Mouse (Mus musculus): ENCODE results near the gene Srsf3.
A peak's percentile ranks its signal among the peaks of the same experiment; 100 is the strongest.
"Not testable (repeated sequence)": the region's sequence is repeated elsewhere in the genome, so short reads cannot be mapped to it uniquely, and the experiment has no call there.

Srsf3 gene

GRCm38 (mm10) chr17:29063121-29063987 is 30.9 kb downstream of the Srsf3 start:
- DNase-seq (ENCODE audit: low spot score in 2 of 2): no peak

DNA sequence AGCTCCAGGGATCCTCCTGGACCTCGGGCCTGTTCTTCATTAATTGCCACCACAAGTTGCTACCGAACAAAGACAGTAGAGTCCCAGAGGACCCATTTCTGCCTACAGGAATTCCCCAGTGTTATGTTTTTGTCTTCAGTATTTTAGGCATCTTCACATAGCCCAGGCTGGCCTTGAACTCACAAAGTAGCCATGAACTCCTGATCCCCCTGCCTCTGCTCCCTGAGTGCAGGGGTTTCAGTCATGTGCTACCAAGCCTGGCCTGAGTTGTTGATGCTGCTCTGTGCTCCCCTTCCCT is 31.5 kb downstream of the Srsf3 start:
- no peak for DNase-seq (ENCODE audit: low spot score in 2 of 2)

DNA sequence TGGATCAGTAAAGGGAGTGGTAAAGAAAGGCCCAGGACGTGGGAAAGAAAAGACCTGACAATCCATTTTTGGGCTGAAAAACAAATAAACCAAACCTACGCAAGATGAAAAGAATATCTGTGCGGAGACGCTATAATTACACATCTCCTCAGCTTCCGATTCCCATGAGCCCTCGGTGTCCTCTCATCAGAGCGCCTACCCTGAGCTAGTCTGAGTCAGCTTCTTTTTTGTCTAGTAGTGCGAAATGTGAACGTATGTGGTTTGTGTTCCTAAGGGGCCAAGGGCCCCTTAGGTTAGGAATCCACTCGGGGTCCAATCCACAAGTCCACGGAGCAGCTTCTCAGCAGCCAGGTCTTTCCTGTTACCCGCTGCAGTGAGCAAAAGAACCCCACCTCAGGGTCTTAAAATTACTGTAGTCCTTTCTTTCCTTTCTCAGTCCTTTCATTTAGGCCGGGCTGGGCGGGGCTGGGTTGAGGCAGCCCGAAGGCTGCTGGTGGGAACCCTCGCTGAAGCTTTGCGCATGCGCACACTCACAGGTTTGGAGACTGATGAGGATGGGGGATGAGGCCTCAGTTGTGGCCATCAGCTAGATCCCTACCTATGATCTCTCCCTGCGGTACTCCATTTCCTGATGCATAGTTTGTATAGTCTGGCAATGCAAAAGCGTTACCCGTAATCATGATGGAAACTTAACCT is 33.0 kb downstream of the Srsf3 start:
- no peak for DNase-seq (ENCODE audit: low spot score in 2 of 2)

GRCm38 (mm10) chr17:29065971-29066370 is 33.5 kb downstream of the Srsf3 start:
- DNase-seq (ENCODE audit: low spot score in 2 of 2): no peak

- not testable (repeated sequence) for DNase-seq (ENCODE audit: low spot score in 2 of 2)
Observed at GRCm38 (mm10) chr17:29067416-29067815, 35.0 kb downstream of the Srsf3 start.

GRCm38 (mm10) chr17:29067847-29068246 is 35.4 kb downstream of the Srsf3 start:
- no peak for DNase-seq (ENCODE audit: low spot score in 2 of 2)

GRCm38 (mm10) chr17:29069063-29069462 is 36.6 kb downstream of the Srsf3 start:
- no peak for DNase-seq (ENCODE audit: low spot score in 2 of 2)

DNA sequence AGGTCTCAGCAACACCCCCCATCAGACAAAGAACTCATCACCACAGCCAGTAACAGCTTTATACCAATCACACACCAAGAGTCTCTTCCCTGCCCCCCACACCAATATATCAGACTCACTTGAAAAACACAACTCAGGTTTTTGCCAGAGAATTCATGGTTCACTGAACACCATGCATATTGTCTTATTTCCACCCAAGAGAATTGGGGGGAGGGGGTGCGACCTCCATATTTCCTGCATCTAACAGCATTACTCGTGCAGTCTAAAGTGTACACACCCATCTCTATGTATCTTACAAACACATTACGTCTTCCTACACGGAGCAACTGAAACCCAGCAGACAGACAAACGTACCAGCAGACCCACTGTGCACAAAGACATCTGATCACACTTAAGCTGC is 39.4 kb downstream of the Srsf3 start:
- DNase-seq (ENCODE audit: low spot score in 2 of 2): no peak

- no peak for DNase-seq (ENCODE audit: low spot score in 2 of 2)
Observed at GRCm38 (mm10) chr17:29072701-29073307, 40.4 kb downstream of the Srsf3 start.

DNA sequence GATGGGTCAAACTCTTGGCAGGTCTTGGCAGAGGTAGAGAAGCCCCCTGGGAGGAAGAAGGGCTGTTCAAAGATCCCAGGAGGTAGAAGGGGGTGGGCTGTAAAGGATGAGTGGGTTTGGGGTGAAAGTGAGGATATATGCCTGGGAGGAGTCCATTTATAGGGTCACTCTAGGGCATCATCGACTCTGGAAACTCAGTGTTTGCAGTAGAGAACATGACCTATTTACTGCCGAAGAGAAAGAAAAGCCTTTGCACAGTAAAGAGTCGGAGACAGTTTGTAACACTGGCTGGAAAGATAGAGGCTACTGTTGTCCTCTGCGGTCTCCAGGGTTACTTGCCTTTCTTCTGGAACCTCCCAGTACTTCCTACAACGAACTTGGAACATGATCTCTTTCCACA is 40.9 kb downstream of the Srsf3 start:
- DNase-seq (ENCODE audit: low spot score in 2 of 2): no peak

- DNase-seq (ENCODE audit: low spot score in 2 of 2): no peak
Observed at GRCm38 (mm10) chr17:29074085-29074484, 41.7 kb downstream of the Srsf3 start.

DNA sequence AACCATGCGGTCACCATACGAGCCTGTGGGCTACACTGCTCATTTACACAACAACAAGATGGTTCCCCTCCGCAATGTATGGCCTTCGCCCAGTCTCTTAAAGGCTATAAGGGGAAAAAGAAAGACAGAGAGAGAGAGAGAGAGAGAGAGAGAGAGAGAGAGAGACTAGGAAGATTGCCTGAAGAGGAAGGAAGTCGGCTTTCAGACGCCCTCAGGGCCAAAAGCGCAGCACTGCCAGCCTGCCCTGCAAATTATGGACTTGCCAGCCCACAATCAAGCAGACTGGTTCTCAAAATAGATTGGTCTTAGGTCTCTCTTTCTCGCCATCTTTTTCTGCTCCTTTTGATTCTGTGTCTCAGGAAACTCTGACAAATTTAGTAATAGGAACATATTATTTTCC is 43.8 kb downstream of the Srsf3 start:
- no peak for DNase-seq (ENCODE audit: low spot score in 2 of 2)

DNA sequence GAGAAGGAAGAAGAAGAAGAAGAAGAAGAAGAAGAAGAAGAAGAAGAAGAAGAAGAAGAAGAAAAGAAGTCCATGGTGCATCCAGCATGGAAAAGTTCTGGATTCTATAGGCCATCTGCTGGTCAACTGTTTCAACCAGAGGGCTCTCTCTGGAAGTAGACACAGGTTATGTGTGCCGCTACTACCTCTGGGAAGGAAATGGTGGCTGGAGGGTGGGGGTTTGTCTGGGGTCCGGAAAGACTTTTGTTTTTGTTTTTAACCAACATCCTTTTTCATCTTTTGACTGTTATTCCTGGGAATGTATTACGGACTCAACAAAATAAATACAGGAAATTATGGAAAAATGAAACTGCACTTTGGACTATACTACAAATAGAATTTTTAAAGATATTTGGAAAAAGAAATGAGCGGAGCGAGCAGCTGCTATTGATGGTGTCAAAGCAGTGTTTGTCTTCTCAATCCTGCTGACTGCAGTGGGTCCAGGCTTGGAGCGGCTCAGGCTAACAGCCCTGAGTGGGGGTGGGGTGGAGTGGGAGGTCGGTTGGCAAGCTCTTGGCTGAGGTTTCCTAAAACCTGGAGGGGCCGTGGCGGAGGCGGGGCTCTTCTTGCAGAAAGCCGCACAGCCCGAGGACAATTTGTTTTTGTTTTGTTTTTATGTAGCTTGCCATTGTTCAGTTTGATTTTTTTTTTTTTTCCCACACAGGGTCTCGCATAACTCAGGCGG is 45.5 kb downstream of the Srsf3 start:
- no peak for DNase-seq (ENCODE audit: low spot score in 2 of 2)

DNA sequence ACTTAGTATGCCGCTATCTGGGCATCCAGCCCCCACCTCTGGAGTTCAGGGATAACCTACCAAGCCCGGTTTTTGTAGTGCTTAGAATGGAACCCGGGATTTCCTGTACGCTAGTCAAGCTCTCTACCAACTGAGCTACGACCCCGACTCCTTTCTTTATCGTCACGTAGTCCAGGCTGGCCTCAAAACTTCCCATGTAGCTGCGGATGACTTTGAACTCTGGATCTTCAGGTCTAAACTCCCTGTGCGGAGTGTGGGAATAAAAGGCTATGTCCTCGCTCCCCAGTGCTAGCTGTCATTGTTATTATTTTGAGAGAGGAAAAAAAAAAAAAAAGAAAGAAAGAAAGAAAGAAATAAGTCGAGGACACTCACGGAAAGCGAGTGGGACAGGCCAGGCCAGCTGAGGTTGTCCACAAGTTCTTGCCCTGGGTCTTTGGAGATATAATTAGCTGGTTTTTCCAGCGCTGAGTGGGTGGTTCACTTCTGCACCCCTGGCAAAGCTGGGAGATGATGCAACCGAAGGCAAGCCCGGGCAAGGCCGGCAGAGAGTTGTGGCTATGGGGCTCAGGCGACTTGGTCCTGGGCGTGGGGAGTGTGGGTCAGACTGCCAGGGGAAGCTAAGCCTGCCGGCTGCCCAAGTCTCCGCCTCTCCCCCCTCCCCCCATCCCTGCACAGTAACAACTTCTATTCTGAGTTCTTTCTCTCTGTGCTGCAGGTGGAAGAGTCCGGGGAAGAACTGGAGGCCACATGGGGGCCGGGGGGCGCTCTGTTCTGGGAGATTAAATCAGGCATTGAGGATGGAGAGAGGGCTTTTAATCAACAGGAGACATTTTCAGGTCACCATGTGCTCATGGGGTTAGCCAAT is 46.3 kb downstream of the Srsf3 start:
- DNase-seq (ENCODE audit: low spot score in 2 of 2): peak in 1 of 2 experiments; percentile 75

DNA sequence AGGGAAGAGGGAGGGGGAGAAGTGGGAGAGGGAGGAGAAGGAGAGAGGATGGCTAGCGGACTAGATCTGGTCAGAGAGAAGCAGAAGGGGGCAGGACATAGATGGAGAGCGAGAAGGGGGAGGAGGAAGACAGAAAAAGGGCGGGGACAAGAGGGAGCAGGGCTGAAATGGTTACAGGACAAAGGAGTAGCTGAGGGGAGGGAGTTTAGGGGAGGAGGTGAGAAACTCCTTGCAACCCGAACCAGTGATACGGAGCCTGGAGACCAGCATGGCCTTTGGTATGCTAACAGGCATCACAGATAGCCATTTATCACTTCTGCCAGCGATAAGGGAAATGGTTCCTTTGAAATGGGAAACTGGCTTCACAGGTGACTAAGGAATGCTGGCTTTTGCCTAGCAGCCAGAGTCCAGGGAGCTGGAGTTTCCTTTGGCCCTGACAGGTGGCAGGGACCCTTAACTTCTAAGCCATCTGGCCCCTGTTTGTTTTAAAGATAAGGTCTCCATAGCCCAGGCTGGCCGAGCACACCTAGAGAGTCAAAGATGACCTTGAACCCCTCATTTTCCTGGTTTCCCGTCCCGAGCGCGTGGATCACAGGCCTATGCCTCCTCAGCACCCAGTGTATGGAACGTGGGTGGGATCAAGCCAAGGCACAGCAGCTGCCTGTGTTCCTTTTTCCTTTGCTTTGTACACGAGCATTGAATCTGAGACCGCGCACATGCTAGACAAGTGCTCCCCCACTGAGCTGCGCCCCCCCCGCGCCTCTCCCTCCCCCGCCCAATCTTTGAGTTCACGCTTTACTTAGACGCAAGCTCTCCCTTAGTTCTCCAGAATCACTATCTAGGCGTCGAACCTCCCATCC is 48.6 kb downstream of the Srsf3 start:
- DNase-seq (ENCODE audit: low spot score in 2 of 2): no peak

- no peak for DNase-seq (ENCODE audit: low spot score in 2 of 2)
Observed at GRCm38 (mm10) chr17:29081618-29082381, 49.4 kb downstream of the Srsf3 start.

GRCm38 (mm10) chr17:29083586-29083985 is 51.2 kb downstream of the Srsf3 start:
- no peak for DNase-seq (ENCODE audit: low spot score in 2 of 2)

GRCm38 (mm10) chr17:29084656-29085055 is 52.2 kb downstream of the Srsf3 start:
- DNase-seq (ENCODE audit: low spot score in 2 of 2): peak in 1 of 2 experiments; percentile 50

DNA sequence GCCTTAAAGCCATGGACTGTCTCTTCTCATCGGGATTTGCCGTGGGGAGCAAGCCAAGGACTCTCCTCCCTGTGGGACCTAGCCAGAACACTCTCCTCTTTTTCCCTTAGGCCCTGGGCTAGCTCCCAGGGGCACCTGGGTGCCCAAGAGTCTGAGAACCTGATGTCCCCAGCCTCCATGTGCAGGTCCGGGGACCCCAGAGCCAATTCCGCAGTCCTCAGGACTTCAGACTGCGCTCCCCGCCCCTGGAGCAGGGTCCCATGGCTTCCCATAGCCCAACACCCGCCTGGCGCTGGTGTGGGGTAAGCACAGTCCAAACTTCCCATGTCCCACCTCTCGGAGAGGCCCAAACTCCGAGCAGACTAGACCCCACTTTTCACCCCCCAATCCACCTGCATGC is 52.8 kb downstream of the Srsf3 start:
- peak in 1 of 2 experiments; percentile 47 for DNase-seq (ENCODE audit: low spot score in 2 of 2)
